Mouse (Mus musculus) common myeloid progenitor, adult 5-6 weeks (primary cell): Measurements from ENCODE around the gene Gm49373. TPM values are rescaled to one million over a fixed set of nuclear protein-coding genes. Genes with fewer than 3 reads are reported as not detected.

ENCODE experiments used
- ATAC-seq: replicated peaks from 2 replicates; pipeline ENCODE4 v1.8.0; 2016; ENCODE audit warnings: low read depth, mild to moderate bottlenecking, moderate TSS enrichment, inconsistent platforms; ENCODE audit not compliant: poor library complexity, severe bottlenecking
- total RNA-seq: library from RNA; stranded (forward); fragments of 200-1000, 187-1606 nt; gene quantifications from 2 replicates; pipeline ENCODE4 v1.2.3, GENCODE M21; 2017

The Gm49373 gene
- total RNA-seq, 1 experiment from 2014 or later: not detected

GRCm38 (mm10) chr9:21030055-21030600, 42.8 kb downstream of the Gm49373 start:
- ATAC-seq: 0 out of 2 replicates have a peak, but pooled peaks have one; percentile 6

GRCm38 (mm10) chr9:21029291-21030054, 43.4 kb downstream of the Gm49373 start, which contains the start of gene Icam4:
Gene Icam4, plus strand, starts transcription at chr9:21029373.
- ATAC-seq: peak; percentile 46

- ATAC-seq: no peak
Observed at GRCm38 (mm10) chr9:21028560-21029110, 44.3 kb downstream of the Gm49373 start.

GRCm38 (mm10) chr9:21027774-21028290, 45.1 kb downstream of the Gm49373 start:
- no peak for ATAC-seq

GRCm38 (mm10) chr9:21026849-21027248, 46.0 kb downstream of the Gm49373 start:
- no peak for ATAC-seq

- ATAC-seq: no peak
Observed at GRCm38 (mm10) chr9:21025258-21025810, 47.6 kb downstream of the Gm49373 start.

GRCm38 (mm10) chr9:21022726-21023125, 50.2 kb downstream of the Gm49373 start:
- ATAC-seq: no peak

GRCm38 (mm10) chr9:21022288-21022687, 50.6 kb downstream of the Gm49373 start:
- no peak for ATAC-seq

- ATAC-seq: no peak
Observed at GRCm38 (mm10) chr9:21021363-21021762, 51.5 kb downstream of the Gm49373 start.

GRCm38 (mm10) chr9:21018600-21018999, 54.3 kb downstream of the Gm49373 start:
- no peak for ATAC-seq

- ATAC-seq: 0 out of 2 replicates have a peak, but pooled peaks have one; percentile 9
Observed at GRCm38 (mm10) chr9:21017177-21017575, 55.7 kb downstream of the Gm49373 start.

GRCm38 (mm10) chr9:21016331-21017176, 56.3 kb downstream of the Gm49373 start:
- ATAC-seq: 0 out of 2 replicates have a peak, but pooled peaks have one; percentile 9

- ATAC-seq: peak; percentile 48
Observed at GRCm38 (mm10) chr9:21015571-21016130, 57.2 kb downstream of the Gm49373 start, which contains the start of gene Icam1. Gene Icam1, plus strand, starts transcription at chr9:21015985.

GRCm38 (mm10) chr9:21014691-21015570, 58.0 kb downstream of the Gm49373 start:
- ATAC-seq: peak; percentile 75
